Mouse (Mus musculus) MN1 (cell line): ENCODE results near the gene Pygb.

Experiments used
- DNase-seq: peaks from one replicate; pipeline ENCODE4 v3.0.0-alpha.2; 2016; ENCODE audit warnings: low spot score

Pygb gene

GRCm38 (mm10) chr2:150793320-150793719, 6.8 kb downstream of the Pygb start:
- no peak for DNase-seq

GRCm38 (mm10) chr2:150798084-150798483, 11.5 kb downstream of the Pygb start:
- DNase-seq: no peak

- no peak for DNase-seq
Measured at GRCm38 (mm10) chr2:150800616-150801015, 14.1 kb downstream of the Pygb start.

- peak; percentile 28 for DNase-seq
Measured at GRCm38 (mm10) chr2:150803035-150803434, 16.5 kb downstream of the Pygb start.

- DNase-seq: no peak
Measured at GRCm38 (mm10) chr2:150808381-150808780, 21.8 kb downstream of the Pygb start.

GRCm38 (mm10) chr2:150808812-150809211, 22.3 kb downstream of the Pygb start:
- no peak for DNase-seq

GRCm38 (mm10) chr2:150810603-150811002, 24.1 kb downstream of the Pygb start:
- no peak for DNase-seq

- no peak for DNase-seq
Measured at GRCm38 (mm10) chr2:150812816-150813215, 26.3 kb downstream of the Pygb start.

GRCm38 (mm10) chr2:150816676-150817402, 30.3 kb downstream of the Pygb start:
- no peak for DNase-seq

GRCm38 (mm10) chr2:150818742-150819141, 32.2 kb downstream of the Pygb start:
- DNase-seq: no peak

GRCm38 (mm10) chr2:150820720-150821119, 34.2 kb downstream of the Pygb start:
- DNase-seq: no peak

GRCm38 (mm10) chr2:150822987-150823386, 36.5 kb downstream of the Pygb start:
- DNase-seq: no peak

- no peak for DNase-seq
Measured at GRCm38 (mm10) chr2:150826426-150826825, 39.9 kb downstream of the Pygb start.

- peak; percentile 14 for DNase-seq
Measured at GRCm38 (mm10) chr2:150828164-150828563, 41.6 kb downstream of the Pygb start.

GRCm38 (mm10) chr2:150828654-150829053, 42.1 kb downstream of the Pygb start:
- DNase-seq: no peak

- DNase-seq: no peak
Measured at GRCm38 (mm10) chr2:150830011-150830410, 43.5 kb downstream of the Pygb start.

- no peak for DNase-seq
Measured at GRCm38 (mm10) chr2:150830911-150831441, 44.4 kb downstream of the Pygb start.

GRCm38 (mm10) chr2:150832029-150832428, 45.5 kb downstream of the Pygb start:
- no peak for DNase-seq

GRCm38 (mm10) chr2:150834616-150835015, 48.1 kb downstream of the Pygb start:
- DNase-seq: no peak

- no peak for DNase-seq
Measured at GRCm38 (mm10) chr2:150835975-150836374, 49.4 kb downstream of the Pygb start.

- DNase-seq: no peak
Measured at GRCm38 (mm10) chr2:150836906-150837305, 50.4 kb downstream of the Pygb start.

GRCm38 (mm10) chr2:150837781-150838180, 51.2 kb downstream of the Pygb start:
- no peak for DNase-seq

GRCm38 (mm10) chr2:150839686-150840471, 53.3 kb downstream of the Pygb start:
- no peak for DNase-seq
